Mouse (Mus musculus) adrenal gland, adult 2 months (tissue): ENCODE measurements around the gene Insl3. TPM values are rescaled to one million over a fixed set of nuclear protein-coding genes. Genes with fewer than 3 reads are reported as not detected.
"Not testable (repeated sequence)": the region's sequence is repeated elsewhere in the genome, so short reads cannot be mapped to it uniquely, and the experiment has no call there.

ENCODE experiments used
- DNase-seq: peaks from one replicate; pipeline ENCODE4 v3.0.0; 2021
- polyA plus RNA-seq: library from polyadenylated mRNA; depleted of rRNA; stranded (reverse); fragments of >200 nt; gene quantifications from 2 replicates; pipeline ENCODE4 v1.2.3, GENCODE M21; 2012
- total RNA-seq, 2 experiments: library from RNA; stranded (reverse); gene quantifications; 2 replicates each; pipeline ENCODE4 v1.2.3; 2021

Insl3 gene
- total and polyA plus RNA-seq, 3 experiments, result 7.1 to 39.2 (median 7.5) TPM

GRCm38 (mm10) chr8:71709134-71709799 lies 20.3 kb downstream of the Insl3 start:
- no peak for DNase-seq

GRCm38 (mm10) chr8:71709800-71710446 lies 20.9 kb downstream of the Insl3 start:
- peak; percentile 67 for DNase-seq

DNA sequence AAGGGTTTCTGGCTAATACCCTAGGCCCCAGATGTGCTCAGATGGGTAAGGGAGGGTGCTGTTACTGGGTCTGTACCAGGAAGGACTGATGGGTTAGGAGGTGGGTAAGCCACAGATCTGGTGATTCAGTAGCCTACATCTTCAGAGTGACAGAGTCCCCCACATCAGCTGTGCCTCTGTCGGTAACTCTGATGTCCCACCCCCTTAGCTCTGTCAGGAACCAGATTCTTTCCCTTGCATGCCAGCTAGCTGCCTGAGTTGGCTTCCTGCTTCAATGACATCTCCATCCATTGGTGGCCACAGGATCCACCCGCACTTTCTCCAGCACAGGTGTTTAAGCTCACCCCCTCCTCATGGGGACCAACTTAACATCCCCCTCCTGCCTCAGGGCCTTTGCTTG lies 22.6 kb downstream of the Insl3 start:
- DNase-seq, result no peak

- DNase-seq, result no peak
Measured at GRCm38 (mm10) chr8:71715531-71715930, 26.5 kb downstream of the Insl3 start.

- DNase-seq, result no peak
Measured at GRCm38 (mm10) chr8:71716561-71717053, 27.6 kb downstream of the Insl3 start.

- DNase-seq, result no peak
Measured at GRCm38 (mm10) chr8:71717096-71717495, 28.1 kb downstream of the Insl3 start.

- no peak for DNase-seq
Measured at GRCm38 (mm10) chr8:71718252-71718651, 29.2 kb downstream of the Insl3 start.

GRCm38 (mm10) chr8:71719218-71719617 lies 30.2 kb downstream of the Insl3 start:
- no peak for DNase-seq

DNA sequence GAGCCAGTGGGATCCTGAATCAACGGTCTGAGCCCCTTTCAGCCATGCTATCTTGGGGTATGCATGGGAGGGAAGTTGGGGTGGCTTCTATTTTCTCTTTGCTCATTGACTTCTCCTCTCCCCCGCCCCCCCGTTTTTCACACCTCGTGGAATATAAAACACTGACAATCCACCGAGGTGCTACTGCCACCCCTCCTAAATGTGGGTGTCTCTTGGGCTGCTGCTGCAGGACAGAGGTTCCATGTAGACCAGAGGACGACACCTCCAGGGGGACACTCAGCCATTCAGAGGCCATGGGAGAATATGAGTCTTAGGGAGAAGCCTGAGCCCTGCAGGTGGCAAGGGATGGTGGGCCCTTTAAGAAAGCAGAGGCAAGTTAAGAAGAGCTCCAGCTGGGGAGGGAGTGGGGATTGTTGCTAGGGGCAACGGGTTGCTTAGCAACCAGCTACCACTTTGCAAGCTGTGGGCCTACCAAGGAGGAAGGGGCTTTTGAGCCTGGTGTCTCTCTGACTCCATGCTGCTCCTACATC lies 31.0 kb downstream of the Insl3 start:
- no peak for DNase-seq

DNA sequence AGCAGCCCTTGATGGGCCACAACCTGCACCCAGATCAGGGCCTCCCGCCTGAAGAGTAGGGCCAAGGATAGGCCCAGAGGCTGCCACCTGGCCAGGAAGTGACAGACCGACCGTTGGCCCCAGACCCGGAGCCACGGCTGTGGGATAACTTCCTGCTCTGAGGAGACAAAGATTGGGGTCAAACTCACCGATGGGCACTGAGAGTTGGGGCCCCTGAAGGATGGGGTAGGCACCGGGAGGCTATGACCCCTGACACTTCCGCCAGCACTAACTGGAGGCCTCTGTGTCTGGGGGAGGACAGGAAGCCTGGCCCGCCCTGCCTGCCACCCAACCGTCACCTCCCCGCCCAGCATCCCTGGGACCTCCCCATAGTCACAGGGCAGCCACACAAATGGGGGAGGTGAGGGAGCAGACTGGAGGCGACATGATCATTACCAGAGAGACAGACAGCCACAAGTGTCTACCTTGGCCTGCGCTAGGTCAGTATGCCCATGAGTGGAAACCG lies 34.1 kb downstream of the Insl3 start:
- no peak for DNase-seq

DNA sequence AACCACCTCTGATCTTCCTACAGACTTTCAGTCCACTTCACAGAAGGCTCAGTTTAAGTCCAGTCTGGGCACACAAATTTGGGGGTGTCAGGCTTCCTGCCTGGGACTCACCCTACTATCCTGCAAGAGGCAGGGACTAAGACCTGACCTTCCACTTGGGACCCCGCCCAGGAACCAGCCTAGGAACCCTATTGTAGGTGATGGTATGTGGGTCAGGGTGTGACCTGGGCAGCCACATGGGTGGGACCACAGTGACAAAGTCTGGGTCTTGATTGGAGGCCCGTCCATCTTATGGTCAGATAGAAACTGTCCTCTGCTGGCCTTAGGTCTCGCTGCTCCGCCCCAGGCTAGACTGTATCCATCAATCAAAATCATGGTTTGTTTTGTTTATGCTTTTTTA lies 35.4 kb downstream of the Insl3 start:
- no peak for DNase-seq

DNA sequence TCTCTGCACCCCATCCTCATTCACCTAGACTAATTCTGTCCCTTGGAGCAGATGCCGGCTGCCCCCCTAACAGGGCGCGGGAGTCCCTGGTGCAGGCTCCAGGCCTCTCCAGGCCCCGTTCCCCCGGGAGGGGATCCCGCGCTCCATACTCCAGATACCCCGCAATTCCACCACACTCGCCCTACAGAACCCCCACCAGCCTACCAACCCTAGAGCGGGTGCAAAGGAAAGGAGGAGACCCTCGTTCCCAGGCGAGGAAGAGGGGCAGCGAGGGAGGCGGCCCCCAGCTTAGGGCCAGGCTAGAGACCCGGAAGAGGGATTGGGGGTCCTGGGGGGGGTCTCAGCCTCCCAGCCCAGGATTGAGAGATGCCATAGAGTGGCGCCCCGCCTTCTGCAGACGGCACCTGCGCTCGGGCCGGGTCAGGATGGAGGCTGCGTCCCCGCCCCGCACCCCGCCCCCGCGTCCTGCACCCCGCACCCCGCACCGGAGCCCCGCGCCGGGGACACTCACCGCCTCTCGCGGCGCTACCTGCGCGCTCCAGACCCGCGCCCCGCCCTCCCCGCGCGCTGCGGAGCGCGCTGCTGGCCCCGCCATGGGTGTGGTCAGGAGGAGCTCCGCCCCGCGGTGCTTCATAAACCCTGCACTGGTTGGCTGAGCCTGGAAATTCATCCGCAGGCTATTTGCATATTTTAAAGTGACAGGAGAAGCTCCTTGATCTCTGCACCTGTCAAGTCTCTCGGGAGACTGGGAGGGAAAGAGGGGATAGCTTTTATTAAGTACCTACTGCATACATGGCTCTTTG lies 36.3 kb downstream of the Insl3 start, which contains the start of gene Fcho1:
TSS of gene Fcho1 (minus strand) at position 595 of the 803 bp plus-strand sequence.
- peak; percentile 75 for DNase-seq

DNA sequence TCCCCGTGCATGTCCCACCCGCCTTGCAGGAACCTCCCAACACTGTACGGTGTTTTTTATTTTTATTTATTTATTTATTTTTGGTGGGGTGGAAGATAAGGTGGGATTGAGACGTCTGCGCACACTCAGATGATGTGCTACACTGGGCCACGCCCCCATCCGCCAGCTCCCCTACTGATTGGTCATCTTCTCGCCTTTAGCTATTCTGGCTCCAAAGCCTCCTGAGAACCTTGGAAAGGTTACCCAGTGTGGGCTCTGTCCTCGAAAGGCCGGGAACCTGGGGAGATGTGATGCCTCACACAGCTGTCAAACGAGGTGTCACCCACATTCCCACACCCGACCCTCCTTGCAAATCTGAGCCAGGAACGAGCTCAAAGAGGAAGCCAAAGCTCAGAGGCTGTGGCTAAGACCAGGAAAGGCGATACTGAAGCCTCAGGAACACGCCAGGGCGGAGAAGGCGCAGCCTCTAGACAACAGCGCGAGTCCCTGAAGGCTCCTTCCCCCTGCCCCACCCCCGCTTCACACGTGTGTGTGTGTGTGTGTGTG lies 39.3 kb downstream of the Insl3 start:
- peak; percentile 28 for DNase-seq

- no peak for DNase-seq
Measured at GRCm38 (mm10) chr8:71728826-71729620, 40.0 kb downstream of the Insl3 start.

GRCm38 (mm10) chr8:71731652-71732230 lies 42.7 kb downstream of the Insl3 start:
- DNase-seq, result peak; percentile 79

GRCm38 (mm10) chr8:71738316-71738715 lies 49.3 kb downstream of the Insl3 start:
- not testable (repeated sequence) for DNase-seq
